Mouse (Mus musculus): ENCODE measurements around the gene Entpd1.

GRCm38 (mm10) chr19:40587491-40588292 is 24.5 kb upstream of the Entpd1 start:
- TF ChIP-seq CTCF (IDR thresholded peaks at IDR 0.05; ENCODE audit: low read depth, low read length) = no peak
- TF ChIP-seq GATA1 (IDR thresholded peaks at IDR 0.05; ENCODE audit: borderline replicate concordance, low read length) = no peak

Data from G1E (cell line).